Mouse (Mus musculus) CH12.LX (cell line): ENCODE data around the gene Kpna2.

ENCODE experiments used
- CTCF ChIP-seq, 2 experiments: IDR thresholded peaks in 1 of 2; conservative IDR thresholded peaks in 1 of 2; 2 replicates each; pipeline ENCODE4 v1.5.1; 2011 to 2012; ENCODE audit warnings: low read depth in 2 of 2, low read length in 2 of 2, improper control_type of control experiment in 1 of 2, inconsistent platforms in 1 of 2, mild to moderate bottlenecking in 1 of 2, moderate library complexity in 1 of 2
- EP300 ChIP-seq: IDR thresholded peaks from 2 replicates; pipeline ENCODE4 v1.6.1; 2011; ENCODE audit warnings: low read length, improper control_type of control experiment

DNA sequence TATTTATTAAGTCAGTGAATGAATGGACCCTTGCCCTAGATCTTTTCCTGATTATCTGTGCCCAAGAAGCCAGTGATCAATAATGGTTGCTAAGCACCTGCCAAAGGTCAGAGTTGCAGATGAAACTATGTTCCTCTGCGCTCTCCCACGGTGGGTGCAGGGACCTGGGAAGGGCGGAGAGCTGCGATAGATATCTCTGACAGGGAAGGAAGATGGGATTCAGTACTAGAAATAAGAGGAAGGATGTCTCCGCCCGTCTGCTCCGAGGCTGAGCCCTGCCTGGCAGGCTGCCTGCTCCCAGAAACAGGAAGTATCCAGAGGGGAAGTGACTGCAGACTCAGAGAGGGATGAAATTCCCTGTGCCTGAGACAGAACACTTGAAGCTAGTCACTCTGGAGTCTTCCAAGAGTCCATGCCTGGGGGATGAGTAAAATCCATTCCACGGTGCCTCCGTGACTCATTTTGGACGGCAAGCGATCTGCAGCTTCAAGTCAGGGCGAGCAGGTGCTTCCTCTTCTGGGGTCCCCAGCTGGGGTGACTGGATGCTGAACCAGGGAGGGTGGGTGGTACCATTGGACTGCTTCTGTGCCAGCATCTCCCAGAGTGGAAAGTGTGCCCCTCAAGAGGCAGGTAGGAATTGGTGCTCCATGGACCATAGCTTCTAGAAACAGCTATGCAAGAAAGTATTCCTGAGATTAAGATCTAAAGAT lies 41.9 kb downstream of the Kpna2 start:
- TF ChIP-seq EP300 (no peak), CTCF (conservative IDR thresholded peaks at IDR 0.05 in 1 of 2, IDR thresholded peaks at IDR 0.05 in 1 of 2; ENCODE audit: low read depth in 2 of 2, low read length in 2 of 2) (no peak)
